Mouse (Mus musculus) gastrocnemius, postnatal 14 days (tissue): ENCODE measurements around the gene Hcfc1. TPM values are rescaled to one million over a fixed set of nuclear protein-coding genes. Genes with fewer than 3 reads are reported as not detected.

Experiments used
- total RNA-seq, 2 experiments: library from RNA; stranded (reverse); gene quantifications; 2 replicates each; pipeline ENCODE4 v1.2.3; 2021

Hcfc1 gene
- total RNA-seq, 2 experiments from 2014 or later = 39.9 to 43.9 TPM

Other genes starting within 250 kb of the Hcfc1 start
- gene Abcd1, start 249.8 kb downstream of the Hcfc1 start, total RNA-seq = 10 to 100 TPM; 22.2 to 22.9 TPM
- 1 to 10 TPM; 1.2 to 1.8 TPM for gene Plxnb3, start 209.3 kb downstream of the Hcfc1 start, total RNA-seq
- 10 to 100 TPM; 66.3 to 93.3 TPM for gene Srpk3, start 192.0 kb downstream of the Hcfc1 start, total RNA-seq
- 100 to 1,000 TPM; 305 to 363 TPM for gene Idh3g, start 179.5 kb downstream of the Hcfc1 start, total RNA-seq
- gene Ssr4, start 179.3 kb downstream of the Hcfc1 start, total RNA-seq = 10 to 100 TPM; 83.7 to 89.5 TPM
- gene Pdzd4, start 141.4 kb downstream of the Hcfc1 start, total RNA-seq = 1 to 10 TPM; 1.7 to 2.2 TPM
- not detected for gene Avpr2, start 74.3 kb downstream of the Hcfc1 start, total RNA-seq
- 1 to 10 TPM; 1.4 to 1.5 TPM for gene L1cam, start 70.3 kb downstream of the Hcfc1 start, total RNA-seq
- under 1 TPM; 0.55 to 0.66 TPM for gene Arhgap4, start 44.5 kb downstream of the Hcfc1 start, total RNA-seq
- gene Naa10, start 44.4 kb downstream of the Hcfc1 start, total RNA-seq = 10 to 100 TPM; 58.8 to 66.1 TPM
- gene Renbp, start 35.5 kb downstream of the Hcfc1 start, total RNA-seq = 1 to 10 TPM; 3.8 to 4.2 TPM
- gene Irak1, start 57.6 kb upstream of the Hcfc1 start, total RNA-seq = 10 to 100 TPM; 40.3 to 41.2 TPM
- not detected for gene Opn1mw, start 161.1 kb upstream of the Hcfc1 start, total RNA-seq
- 10 to 100 TPM; 25.6 to 30.4 TPM for gene Mecp2, start 169.0 kb upstream of the Hcfc1 start, total RNA-seq
- gene Tex28, start 201.5 kb upstream of the Hcfc1 start, total RNA-seq = not detected
- not detected for gene Tktl1, start 210.9 kb upstream of the Hcfc1 start, total RNA-seq